Mouse (Mus musculus) liver, postnatal 0 days (tissue): ENCODE measurements around the gene Glrp1. TPM values are rescaled to one million over a fixed set of nuclear protein-coding genes. Genes with fewer than 3 reads are reported as not detected.

Experiments used
- ATAC-seq: fragments of 200-750 bp; cut with Nextera tagmentation; 2 replicates; pipeline ENCODE4 v1.8.0; 2017; ENCODE audit warnings: mild to moderate bottlenecking, moderate library complexity
- DNase-seq: peaks from one replicate; pipeline ENCODE4 v3.0.0-alpha.2; 2016
- H3K27ac ChIP-seq: fragments of 300-500 bp; sonication (generic); 2 replicates; pipeline ENCODE4 v1.5.1; 2014; ENCODE audit warnings: antibody characterized with exemption, moderate library complexity, mild to moderate bottlenecking, low read depth
- H3K27me3 ChIP-seq: fragments of 300-500 bp; sonication (generic); 2 replicates; pipeline ENCODE4 v1.6.1; 2014; ENCODE audit warnings: low read length, control low read depth, mixed read lengths; ENCODE audit not compliant: insufficient read depth
- H3K36me3 ChIP-seq: fragments of 300-500 bp; sonication (generic); replicated peaks from 2 replicates; pipeline ENCODE4 v1.6.1; 2014; ENCODE audit warnings: mild to moderate bottlenecking, control low read depth, low read length, moderate library complexity, mixed read lengths; ENCODE audit not compliant: insufficient read depth
- H3K4me1 ChIP-seq: fragments of 300-500 bp; sonication (generic); 2 replicates; pipeline ENCODE4 v1.6.1; 2014; ENCODE audit warnings: antibody characterized with exemption, mild to moderate bottlenecking, control low read depth; ENCODE audit not compliant: insufficient read depth
- H3K4me2 ChIP-seq: fragments of 300-500 bp; sonication (generic); 2 replicates; pipeline ENCODE4 v1.6.1; 2014; ENCODE audit warnings: low read depth, mild to moderate bottlenecking, low read length, moderate library complexity, mixed read lengths
- H3K4me3 ChIP-seq: fragments of 300-500 bp; sonication (generic); 2 replicates; pipeline ENCODE4 v1.5.1; 2014; ENCODE audit warnings: low read depth, low read length
- H3K9ac ChIP-seq: fragments of 300-500 bp; sonication (generic); replicated peaks from 2 replicates; pipeline ENCODE4 v1.6.1; 2014; ENCODE audit warnings: mild to moderate bottlenecking, moderate library complexity
- H3K9me3 ChIP-seq: fragments of 300-500 bp; sonication (generic); 2 replicates; pipeline ENCODE4 v1.6.1; 2016; ENCODE audit warnings: mild to moderate bottlenecking, control low read depth, low read length, mixed read lengths
- CTCF ChIP-seq: sonication (generic); IDR thresholded peaks from 2 replicates; pipeline ENCODE4 v1.5.1; 2016; ENCODE audit warnings: antibody characterized with exemption, low read depth
- EP300 ChIP-seq: IDR thresholded peaks from 2 replicates; pipeline ENCODE4 v1.6.1; 2016; ENCODE audit warnings: antibody characterized with exemption, low read depth, mild to moderate bottlenecking
- WGBS: fragments of 180-500 bp; shearing (Covaris S2); extraction: QIAGEN DNeasy Blood & Tissue Kit; methylation state at CpG from one replicate; pipeline ENCODE4 v1.1.7; 2014; ENCODE audit not compliant: insufficient replicate concordance; 5-methylcytosine and 5-hydroxymethylcytosine counted together
- polyA plus RNA-seq: library from polyadenylated mRNA; unstranded; fragments of >200 nt; fragmentation: Nextera tagmentation; extraction: Ambion mirVana; gene quantifications from 2 replicates; pipeline ENCODE4 v1.2.1, GENCODE M21; 2015

Glrp1 gene
- 0.08 and 0.11 TPM in 2 replicates for polyA plus RNA-seq

DNA sequence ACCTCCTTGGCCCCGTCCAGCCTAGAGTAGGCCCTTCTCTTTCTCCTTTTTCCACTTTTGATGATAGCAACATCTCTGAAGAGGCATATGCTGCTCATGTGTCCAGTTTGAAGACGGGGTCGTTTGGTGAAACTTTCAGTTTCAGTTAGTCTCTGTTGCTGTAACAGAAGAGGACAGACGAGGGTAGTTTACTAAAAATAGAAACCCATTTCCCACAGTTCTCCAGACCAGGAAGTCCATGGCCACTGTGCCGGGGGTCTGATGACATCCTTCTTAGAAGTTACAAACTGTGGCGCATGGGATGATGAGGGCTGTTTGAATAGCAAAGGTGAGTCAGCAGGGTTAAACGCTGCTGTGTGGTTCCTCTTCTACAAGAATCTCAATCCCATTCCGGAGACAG, at the start of gene Glrp1:
Glrp1 (minus strand) TSS at position 278 of the 400 bp plus-strand sequence.
- Histone ChIP-seq H3K9ac (0 out of 2 replicates have a peak within 1 kb of the TSS, but pooled peaks have one; percentile 38), H3K4me1 (peaks cover 8% of the 10 kb centered on the region), H3K9me3 (no peaks in the 10 kb centered on the region), H3K27ac (no peak within 1 kb of the TSS), H3K4me2 (peak within 1 kb of the TSS; percentile 58), H3K4me3 (0 out of 2 replicates have a peak within 1 kb of the TSS, but pooled peaks have one; percentile 13), H3K27me3 (no peaks in the 10 kb centered on the region), H3K36me3 (no peaks in the 10 kb centered on the region)
- DNase-seq (no peak), ATAC-seq (no peak)
- WGBS, result 32% methylated on average over 8 of the region's 8 CpGs
- TF ChIP-seq EP300 (no peak), CTCF (no peak)

DNA sequence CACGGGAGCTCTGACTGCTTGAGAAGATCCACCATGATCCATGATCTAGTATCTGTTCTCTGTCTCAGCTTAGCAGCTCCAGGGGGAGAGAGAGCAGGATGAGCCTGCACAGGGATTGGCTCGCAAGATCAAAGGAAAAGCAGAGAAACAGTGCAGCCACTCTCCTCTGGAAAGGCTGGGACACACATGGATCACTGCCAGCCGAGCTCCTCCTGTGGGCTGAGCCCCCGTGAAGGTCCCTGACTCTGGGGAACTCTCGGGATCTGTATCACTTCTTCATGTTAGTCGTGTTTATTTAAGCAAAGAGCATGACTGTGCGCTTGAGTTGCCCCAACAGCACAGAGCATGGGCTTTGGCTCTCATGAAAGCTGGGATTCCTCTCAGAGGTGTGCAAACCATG, 49.4 kb upstream of the Glrp1 start:
- ATAC-seq (no peak), DNase-seq (no peak)
- no peak overlapping the region for H3K4me3 ChIP-seq
- no peaks in the 10 kb centered on the region for H3K4me1 ChIP-seq
- H3K36me3 ChIP-seq, result no peaks in the 10 kb centered on the region
- WGBS, result 45% methylated on average over 7 of the region's 7 CpGs
- H3K27me3 ChIP-seq, result no peaks in the 10 kb centered on the region
- H3K9me3 ChIP-seq, result 0 out of 2 replicates have a peak, but pooled peaks cover 2% of the 10 kb centered on the region
- H3K4me2 ChIP-seq, result no peak overlapping the region
- H3K27ac ChIP-seq, result no peak overlapping the region
- TF ChIP-seq CTCF, result no peak
- no peak for TF ChIP-seq EP300
- no peak overlapping the region for H3K9ac ChIP-seq

DNA sequence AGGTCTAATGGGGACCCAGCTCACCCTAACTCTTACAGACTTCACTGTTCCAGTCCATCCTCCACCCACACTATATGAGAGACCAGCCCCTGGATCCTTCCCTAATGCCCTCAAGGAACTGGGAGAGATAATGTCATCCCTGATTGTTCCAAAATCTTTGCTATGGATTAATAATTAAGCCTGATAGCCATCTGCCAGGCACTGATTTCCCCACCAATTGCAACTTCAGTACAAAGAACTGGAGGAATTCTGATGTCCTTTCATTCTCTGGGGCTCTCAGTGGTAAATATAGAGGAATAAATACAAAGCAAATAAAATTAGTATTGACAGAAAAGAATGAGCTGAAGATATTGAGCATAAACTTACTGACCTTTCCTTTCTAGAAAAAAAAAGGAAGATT, 48.9 kb upstream of the Glrp1 start:
- Histone ChIP-seq H3K9ac (no peak overlapping the region), H3K4me1 (no peaks in the 10 kb centered on the region), H3K4me3 (no peak overlapping the region), H3K27ac (no peak overlapping the region), H3K4me2 (no peak overlapping the region), H3K9me3 (0 out of 2 replicates have a peak, but pooled peaks cover 2% of the 10 kb centered on the region), H3K36me3 (no peaks in the 10 kb centered on the region), H3K27me3 (no peaks in the 10 kb centered on the region)
- no peak for DNase-seq
- ATAC-seq, result no peak
- TF ChIP-seq CTCF (no peak), EP300 (no peak)

GRCm38 (mm10) chr1:88556401-88556800, 46.5 kb upstream of the Glrp1 start:
- no peak overlapping the region for H3K9ac ChIP-seq
- ATAC-seq (no peak), DNase-seq (no peak)
- no peak overlapping the region for H3K4me2 ChIP-seq
- 0 out of 2 replicates have a peak, but pooled peaks cover 2% of the 10 kb centered on the region for H3K9me3 ChIP-seq
- H3K4me1 ChIP-seq, result no peaks in the 10 kb centered on the region
- no peak for TF ChIP-seq EP300
- no peak for TF ChIP-seq CTCF
- WGBS, result 72% methylated on average over 11 of the region's 11 CpGs
- no peaks in the 10 kb centered on the region for H3K36me3 ChIP-seq
- no peaks in the 10 kb centered on the region for H3K27me3 ChIP-seq
- no peak overlapping the region for H3K27ac ChIP-seq
- no peak overlapping the region for H3K4me3 ChIP-seq

GRCm38 (mm10) chr1:88553500-88554187, 43.8 kb upstream of the Glrp1 start:
- Histone ChIP-seq H3K4me2 (no peak overlapping the region), H3K36me3 (no peaks in the 10 kb centered on the region), H3K27ac (no peak overlapping the region), H3K9me3 (0 out of 2 replicates have a peak, but pooled peaks cover 2% of the 10 kb centered on the region), H3K4me1 (peaks cover 3% of the 10 kb centered on the region), H3K27me3 (no peaks in the 10 kb centered on the region), H3K4me3 (no peak overlapping the region), H3K9ac (no peak overlapping the region)
- TF ChIP-seq CTCF, result no peak
- no peak for TF ChIP-seq EP300
- no peak for ATAC-seq
- no peak for DNase-seq
- 21% methylated on average over 7 of the region's 7 CpGs for WGBS

DNA sequence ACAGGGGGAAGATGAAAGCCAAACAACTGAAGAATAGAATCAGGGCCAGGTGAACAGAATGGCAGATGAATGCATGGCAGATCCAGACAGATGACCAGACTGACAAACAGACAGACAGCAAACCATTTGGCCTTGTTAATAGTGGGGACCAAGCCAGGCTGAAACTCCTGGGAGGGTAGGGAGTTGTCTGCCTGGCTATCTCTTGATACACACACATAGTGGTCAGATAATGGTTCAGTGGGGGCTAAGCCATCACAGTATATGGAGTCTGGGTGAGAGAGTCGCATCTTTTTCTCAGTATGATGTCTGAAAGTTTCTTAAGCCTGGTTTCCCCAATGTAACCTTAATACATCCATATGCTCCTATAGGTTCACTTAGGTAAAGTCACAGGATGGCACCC, 39.4 kb upstream of the Glrp1 start:
- Histone ChIP-seq H3K4me2 (no peak overlapping the region), H3K4me1 (peaks cover 3% of the 10 kb centered on the region), H3K36me3 (no peaks in the 10 kb centered on the region), H3K27ac (no peak overlapping the region), H3K9ac (no peak overlapping the region), H3K9me3 (no peaks in the 10 kb centered on the region), H3K4me3 (no peak overlapping the region), H3K27me3 (no peaks in the 10 kb centered on the region)
- no peak for ATAC-seq
- no peak for DNase-seq
- WGBS, result 52% methylated on average over 1 of the region's 1 CpGs
- no peak for TF ChIP-seq CTCF
- TF ChIP-seq EP300, result no peak
